Mouse (Mus musculus): ENCODE measurements around the gene Tssk6. TPM values are rescaled to one million over a fixed set of nuclear protein-coding genes. Genes with fewer than 3 reads are reported as not detected.

The Tssk6 gene
- 3.7 and 4.8 TPM in 2 replicates for polyA plus RNA-seq (2015; fragmentation: Nextera tagmentation; extraction: Ambion mirVana)

GRCm38 (mm10) chr8:69902163-69903062 lies at the start of gene Tssk6, which contains the start of the genes Ndufa13 and Yjefn3:
Tssk6 (plus strand) TSS chr8:69902184.
Ndufa13 (minus strand) TSS chr8:69902558.
Yjefn3 (minus strand) TSS chr8:69902712.

DNA sequence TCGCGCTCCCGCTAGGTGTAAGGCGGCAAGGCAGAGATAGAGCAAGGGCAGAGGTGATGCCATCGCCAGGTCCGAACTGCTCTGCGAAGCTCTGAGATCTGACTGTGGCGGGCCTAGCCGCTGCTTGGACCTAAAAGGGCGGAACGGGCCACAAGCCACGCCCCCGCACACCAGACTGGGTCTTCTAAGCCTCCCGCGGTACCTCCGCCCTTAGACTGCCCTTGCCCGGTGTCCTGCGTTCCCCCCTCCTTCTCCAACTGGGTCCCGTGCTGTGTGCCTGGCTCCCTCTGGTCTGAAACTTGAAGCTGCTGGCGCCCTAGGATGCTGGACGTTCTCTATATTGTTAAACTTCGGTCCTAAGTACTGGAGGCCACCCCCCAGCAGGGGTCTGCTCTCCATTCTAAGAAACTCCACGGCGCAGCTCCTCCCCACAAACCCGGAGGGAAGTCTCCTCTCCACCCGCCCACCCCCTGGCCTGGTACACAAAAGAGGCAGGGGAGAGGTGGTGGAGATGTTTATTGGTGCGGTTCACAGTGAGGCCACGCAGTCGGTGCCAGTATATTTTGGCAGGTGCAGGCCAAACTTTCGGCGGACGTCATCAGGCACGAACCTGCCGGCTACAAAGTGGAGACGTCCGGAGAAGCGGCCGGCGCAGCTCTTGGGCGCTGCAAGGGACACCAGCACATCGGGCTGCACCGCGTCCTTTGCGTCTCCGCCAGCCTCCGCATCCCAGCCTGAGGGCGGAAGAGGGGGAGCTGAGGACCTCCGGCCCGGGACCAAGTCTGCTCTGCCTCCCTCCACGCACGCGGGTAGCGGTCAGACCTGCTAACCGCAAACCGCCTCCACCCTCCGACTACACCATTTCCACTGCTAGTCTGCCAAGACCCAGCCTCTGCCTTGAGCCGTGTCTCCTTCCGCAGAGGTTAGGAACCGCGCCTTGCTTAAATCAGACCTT lies 14.4 kb upstream of the Tssk6 start, which contains the start of gene Cilp2:
Gene Cilp2, minus strand, starts transcription at position 399 of the 955 bp plus-strand sequence.

Other genes with a start within 250 kb of the Tssk6 start
- gene Zfp964, start 247.7 kb upstream of the Tssk6 start, polyA plus RNA-seq (2015; fragmentation: Nextera tagmentation; extraction: Ambion mirVana), result 0.26 and 0.49 TPM in 2 replicates
- 11.7 and 12.9 TPM in 2 replicates for gene Zfp869, start 191.5 kb upstream of the Tssk6 start, polyA plus RNA-seq (2015; fragmentation: Nextera tagmentation; extraction: Ambion mirVana)
- 2.8 and 3.4 TPM in 2 replicates for gene Zfp963, start 152.2 kb upstream of the Tssk6 start, polyA plus RNA-seq (2015; fragmentation: Nextera tagmentation; extraction: Ambion mirVana)
- gene Gm20422, start 127.3 kb upstream of the Tssk6 start, polyA plus RNA-seq (2015; fragmentation: Nextera tagmentation; extraction: Ambion mirVana), result 0.56 and 1.1 TPM in 2 replicates
- gene Atp13a1, start 111.0 kb upstream of the Tssk6 start, polyA plus RNA-seq (2015; fragmentation: Nextera tagmentation; extraction: Ambion mirVana), result 17.5 and 20.8 TPM in 2 replicates
- 10.3 and 11.5 TPM in 2 replicates for gene Zfp866, start 111.0 kb upstream of the Tssk6 start, polyA plus RNA-seq (2015; fragmentation: Nextera tagmentation; extraction: Ambion mirVana)
- gene Gmip, start 93.5 kb upstream of the Tssk6 start, polyA plus RNA-seq (2015; fragmentation: Nextera tagmentation; extraction: Ambion mirVana), result 15.3 and 23.6 TPM in 2 replicates
- 0.11 and 0.17 TPM in 2 replicates for gene Lpar2, start 79.8 kb upstream of the Tssk6 start, polyA plus RNA-seq (2015; fragmentation: Nextera tagmentation; extraction: Ambion mirVana)
- gene Pbx4, start 69.7 kb upstream of the Tssk6 start, polyA plus RNA-seq (2015; fragmentation: Nextera tagmentation; extraction: Ambion mirVana), result 9.5 and 13.5 TPM in 2 replicates
- gene Cilp2, start 14.5 kb upstream of the Tssk6 start, polyA plus RNA-seq (2015; fragmentation: Nextera tagmentation; extraction: Ambion mirVana), result 0.13 and 0.30 TPM in 2 replicates
- 112 TPM in 2 replicates for gene Ndufa13, start 374 bp downstream of the Tssk6 start, polyA plus RNA-seq (2015; fragmentation: Nextera tagmentation; extraction: Ambion mirVana)
- gene Yjefn3, start 528 bp downstream of the Tssk6 start, polyA plus RNA-seq (2015; fragmentation: Nextera tagmentation; extraction: Ambion mirVana), result 0.34 and 1.4 TPM in 2 replicates
- 33.0 and 33.7 TPM in 2 replicates for gene Gatad2a, start 94.2 kb downstream of the Tssk6 start, polyA plus RNA-seq (2015; fragmentation: Nextera tagmentation; extraction: Ambion mirVana)
- gene Mau2, start 140.6 kb downstream of the Tssk6 start, polyA plus RNA-seq (2015; fragmentation: Nextera tagmentation; extraction: Ambion mirVana), result 26.9 and 29.0 TPM in 2 replicates
- gene Sugp1, start 140.6 kb downstream of the Tssk6 start, polyA plus RNA-seq (2015; fragmentation: Nextera tagmentation; extraction: Ambion mirVana), result 21.6 and 22.8 TPM in 2 replicates
- 0.29 and 0.35 TPM in 2 replicates for gene Tm6sf2, start 170.7 kb downstream of the Tssk6 start, polyA plus RNA-seq (2015; fragmentation: Nextera tagmentation; extraction: Ambion mirVana)
- gene Hapln4, start 181.3 kb downstream of the Tssk6 start, polyA plus RNA-seq (2015; fragmentation: Nextera tagmentation; extraction: Ambion mirVana), result not detected in 2 replicates
- gene Ncan, start 218.7 kb downstream of the Tssk6 start, polyA plus RNA-seq (2015; fragmentation: Nextera tagmentation; extraction: Ambion mirVana), result 0.02 TPM in 1 of 2 replicates, not detected in the other
- 29.3 and 30.0 TPM in 2 replicates for gene Nr2c2ap, start 229.1 kb downstream of the Tssk6 start, polyA plus RNA-seq (2015; fragmentation: Nextera tagmentation; extraction: Ambion mirVana)
- 7.3 and 8.6 TPM in 2 replicates for gene Rfxank, start 237.0 kb downstream of the Tssk6 start, polyA plus RNA-seq (2015; fragmentation: Nextera tagmentation; extraction: Ambion mirVana)
- gene Borcs8, start 237.3 kb downstream of the Tssk6 start, polyA plus RNA-seq (2015; fragmentation: Nextera tagmentation; extraction: Ambion mirVana), result 26.4 and 31.2 TPM in 2 replicates
- gene Mef2b, start 237.5 kb downstream of the Tssk6 start, polyA plus RNA-seq (2015; fragmentation: Nextera tagmentation; extraction: Ambion mirVana), result 0.22 and 0.40 TPM in 2 replicates